Mouse (Mus musculus): ENCODE measurements around the gene Olfr923. TPM values are rescaled to one million over a fixed set of nuclear protein-coding genes. Genes with fewer than 3 reads are reported as not detected.
"Not testable (repeated sequence)": the region's sequence is repeated elsewhere in the genome, so short reads cannot be mapped to it uniquely, and the experiment has no call there.

Gene Olfr923
- not detected in 2 replicates for polyA plus RNA-seq (2014; fragmentation: Nextera tagmentation; extraction: Ambion mirVana)

- Histone ChIP-seq H3K9ac (ENCODE audit: low read depth, low read length) (no peak within 1 kb of the TSS), H3K9me3 (ENCODE audit: control insufficient read depth, low read length) (no peaks in the 10 kb centered on the region), H3K27me3 (ENCODE audit: control insufficient read depth, insufficient read depth, low read length) (no peaks in the 10 kb centered on the region), H3K27ac (ENCODE audit: low read depth, low read length) (no peak within 1 kb of the TSS), H3K4me3 (ENCODE audit: low read length) (no peak within 1 kb of the TSS), H3K36me3 (ENCODE audit: control insufficient read depth, insufficient read depth, low read length) (no peaks in the 10 kb centered on the region), H3K4me2 (replicated peaks; ENCODE audit: low read depth, low read length) (no peak within 1 kb of the TSS), H3K4me1 (ENCODE audit: control insufficient read depth, insufficient read depth, low read length) (no peaks in the 10 kb centered on the region)
- ATAC-seq (ENCODE audit: low FRiP score, low TSS enrichment) = no peak
- 95% methylated on average over 1 of the region's 1 CpGs for WGBS
These were observed at the start of gene Olfr923 for GRCm38 (mm10) chr9:38826245-38826644. Gene Olfr923 (plus strand): TSS chr9:38826545.

- ATAC-seq (ENCODE audit: low FRiP score, low TSS enrichment) = no peak
- no peak overlapping the region for H3K9ac ChIP-seq (ENCODE audit: low read depth, low read length)
- H3K4me2 ChIP-seq (replicated peaks; ENCODE audit: low read depth, low read length) = no peak overlapping the region
- H3K36me3 ChIP-seq (ENCODE audit: control insufficient read depth, insufficient read depth, low read length) = no peaks in the 10 kb centered on the region
- H3K4me1 ChIP-seq (ENCODE audit: control insufficient read depth, insufficient read depth, low read length) = no peaks in the 10 kb centered on the region
- WGBS = 84% methylated on average over 2 of the region's 2 CpGs
- H3K27ac ChIP-seq (ENCODE audit: low read depth, low read length) = no peak overlapping the region
- H3K9me3 ChIP-seq (ENCODE audit: control insufficient read depth, low read length) = no peaks in the 10 kb centered on the region
- H3K27me3 ChIP-seq (ENCODE audit: control insufficient read depth, insufficient read depth, low read length) = no peaks in the 10 kb centered on the region
- no peak overlapping the region for H3K4me3 ChIP-seq (ENCODE audit: low read length)
These were observed 33.7 kb upstream of the Olfr923 start for GRCm38 (mm10) chr9:38792689-38793088.

GRCm38 (mm10) chr9:38805696-38806095 lies 20.6 kb upstream of the Olfr923 start:
- no peaks in the 10 kb centered on the region for H3K36me3 ChIP-seq (ENCODE audit: control insufficient read depth, insufficient read depth, low read length)
- no peak overlapping the region for H3K27ac ChIP-seq (ENCODE audit: low read depth, low read length)
- no peak overlapping the region for H3K9ac ChIP-seq (ENCODE audit: low read depth, low read length)
- no peaks in the 10 kb centered on the region for H3K4me1 ChIP-seq (ENCODE audit: control insufficient read depth, insufficient read depth, low read length)
- H3K27me3 ChIP-seq (ENCODE audit: control insufficient read depth, insufficient read depth, low read length) = no peaks in the 10 kb centered on the region
- H3K9me3 ChIP-seq (ENCODE audit: control insufficient read depth, low read length) = no peaks in the 10 kb centered on the region
- H3K4me3 ChIP-seq (ENCODE audit: low read length) = no peak overlapping the region
- no peak for ATAC-seq (ENCODE audit: low FRiP score, low TSS enrichment)
- no peak overlapping the region for H3K4me2 ChIP-seq (replicated peaks; ENCODE audit: low read depth, low read length)

- Histone ChIP-seq H3K36me3 (ENCODE audit: control insufficient read depth, insufficient read depth, low read length) (no peaks in the 10 kb centered on the region), H3K9ac (ENCODE audit: low read depth, low read length) (no peak within 1 kb of the TSS), H3K4me1 (ENCODE audit: control insufficient read depth, insufficient read depth, low read length) (no peaks in the 10 kb centered on the region), H3K9me3 (ENCODE audit: control insufficient read depth, low read length) (no peaks in the 10 kb centered on the region), H3K4me2 (replicated peaks; ENCODE audit: low read depth, low read length) (no peak within 1 kb of the TSS), H3K27ac (ENCODE audit: low read depth, low read length) (no peak within 1 kb of the TSS), H3K4me3 (ENCODE audit: low read length) (no peak within 1 kb of the TSS), H3K27me3 (ENCODE audit: control insufficient read depth, insufficient read depth, low read length) (no peaks in the 10 kb centered on the region)
- WGBS = 69% methylated on average over 2 of the region's 2 CpGs
- no peak for ATAC-seq (ENCODE audit: low FRiP score, low TSS enrichment)
These were observed 12.0 kb upstream of the Olfr923 start, which contains the start of gene Olfr922 for GRCm38 (mm10) chr9:38814314-38814713. Gene Olfr922 (plus strand): TSS chr9:38814614.

GRCm38 (mm10) chr9:38815458-38815986 lies 10.8 kb upstream of the Olfr923 start:
- Histone ChIP-seq H3K36me3 (ENCODE audit: control insufficient read depth, insufficient read depth, low read length) (no peaks in the 10 kb centered on the region), H3K4me3 (ENCODE audit: low read length) (no peak overlapping the region), H3K27ac (ENCODE audit: low read depth, low read length) (no peak overlapping the region), H3K4me2 (replicated peaks; ENCODE audit: low read depth, low read length) (no peak overlapping the region), H3K9ac (ENCODE audit: low read depth, low read length) (no peak overlapping the region), H3K27me3 (ENCODE audit: control insufficient read depth, insufficient read depth, low read length) (no peaks in the 10 kb centered on the region), H3K4me1 (ENCODE audit: control insufficient read depth, insufficient read depth, low read length) (no peaks in the 10 kb centered on the region), H3K9me3 (ENCODE audit: control insufficient read depth, low read length) (no peaks in the 10 kb centered on the region)
- 89% methylated on average over 1 of the region's 1 CpGs for WGBS
- no peak for ATAC-seq (ENCODE audit: low FRiP score, low TSS enrichment)

GRCm38 (mm10) chr9:38833027-38833426 lies 6.7 kb downstream of the Olfr923 start:
- Histone ChIP-seq H3K36me3 (ENCODE audit: control insufficient read depth, insufficient read depth, low read length) (no peaks in the 10 kb centered on the region), H3K9ac (ENCODE audit: low read depth, low read length) (no peak overlapping the region), H3K9me3 (ENCODE audit: control insufficient read depth, low read length) (no peaks in the 10 kb centered on the region), H3K4me1 (ENCODE audit: control insufficient read depth, insufficient read depth, low read length) (no peaks in the 10 kb centered on the region), H3K4me2 (replicated peaks; ENCODE audit: low read depth, low read length) (no peak overlapping the region), H3K27ac (ENCODE audit: low read depth, low read length) (no peak overlapping the region), H3K4me3 (ENCODE audit: low read length) (no peak overlapping the region), H3K27me3 (ENCODE audit: control insufficient read depth, insufficient read depth, low read length) (no peaks in the 10 kb centered on the region)
- 80% methylated on average over 2 of the region's 2 CpGs for WGBS
- no peak for ATAC-seq (ENCODE audit: low FRiP score, low TSS enrichment)

- ATAC-seq (ENCODE audit: low FRiP score, low TSS enrichment) = no peak
- Histone ChIP-seq H3K4me3 (ENCODE audit: low read length) (no peak within 1 kb of the TSS), H3K9me3 (ENCODE audit: control insufficient read depth, low read length) (no peaks in the 10 kb centered on the region), H3K36me3 (ENCODE audit: control insufficient read depth, insufficient read depth, low read length) (no peaks in the 10 kb centered on the region), H3K27ac (ENCODE audit: low read depth, low read length) (no peak within 1 kb of the TSS), H3K9ac (ENCODE audit: low read depth, low read length) (no peak within 1 kb of the TSS), H3K4me2 (replicated peaks; ENCODE audit: low read depth, low read length) (no peak within 1 kb of the TSS), H3K27me3 (ENCODE audit: control insufficient read depth, insufficient read depth, low read length) (no peaks in the 10 kb centered on the region), H3K4me1 (ENCODE audit: control insufficient read depth, insufficient read depth, low read length) (no peaks in the 10 kb centered on the region)
- WGBS = 86% methylated on average over 1 of the region's 1 CpGs
These were observed 17.8 kb downstream of the Olfr923 start, which contains the start of gene Olfr924 for GRCm38 (mm10) chr9:38844149-38844548. Gene Olfr924 (plus strand): TSS chr9:38844449.

- Histone ChIP-seq H3K4me3 (ENCODE audit: low read length) (no peak within 1 kb of the TSS), H3K4me2 (replicated peaks; ENCODE audit: low read depth, low read length) (no peak within 1 kb of the TSS), H3K9me3 (ENCODE audit: control insufficient read depth, low read length) (no peaks in the 10 kb centered on the region), H3K9ac (ENCODE audit: low read depth, low read length) (no peak within 1 kb of the TSS), H3K27me3 (ENCODE audit: control insufficient read depth, insufficient read depth, low read length) (no peaks in the 10 kb centered on the region), H3K36me3 (ENCODE audit: control insufficient read depth, insufficient read depth, low read length) (no peaks in the 10 kb centered on the region), H3K27ac (ENCODE audit: low read depth, low read length) (no peak within 1 kb of the TSS), H3K4me1 (ENCODE audit: control insufficient read depth, insufficient read depth, low read length) (no peaks in the 10 kb centered on the region)
- ATAC-seq (ENCODE audit: low FRiP score, low TSS enrichment) = no peak
These were observed 28.4 kb downstream of the Olfr923 start, which contains the start of gene Olfr26 for GRCm38 (mm10) chr9:38854760-38855159. Gene Olfr26 (plus strand): TSS chr9:38855060.

- H3K4me1 ChIP-seq (ENCODE audit: control insufficient read depth, insufficient read depth, low read length); H3K4me3 ChIP-seq (ENCODE audit: low read length); H3K9ac ChIP-seq (ENCODE audit: low read depth, low read length); H3K36me3 ChIP-seq (ENCODE audit: control insufficient read depth, insufficient read depth, low read length); H3K27me3 ChIP-seq (ENCODE audit: control insufficient read depth, insufficient read depth, low read length); ATAC-seq (ENCODE audit: low FRiP score, low TSS enrichment); H3K4me2 ChIP-seq (replicated peaks; ENCODE audit: low read depth, low read length); H3K9me3 ChIP-seq (ENCODE audit: control insufficient read depth, low read length); H3K27ac ChIP-seq (ENCODE audit: low read depth, low read length): not testable (repeated sequence)
- 41% methylated on average over 2 of the region's 2 CpGs for WGBS
These were observed 48.5 kb downstream of the Olfr923 start for GRCm38 (mm10) chr9:38874880-38875279.

Data from kidney, embryonic 14.5 days (tissue).